Mouse (Mus musculus): ENCODE measurements at regions not wholly inside any gene's neighbourhood (a gene's known extent, or its start where the extent isn't known, plus 50 kb on each side); places are given as distances from the start of the nearest gene placed in this dataset.

DNA sequence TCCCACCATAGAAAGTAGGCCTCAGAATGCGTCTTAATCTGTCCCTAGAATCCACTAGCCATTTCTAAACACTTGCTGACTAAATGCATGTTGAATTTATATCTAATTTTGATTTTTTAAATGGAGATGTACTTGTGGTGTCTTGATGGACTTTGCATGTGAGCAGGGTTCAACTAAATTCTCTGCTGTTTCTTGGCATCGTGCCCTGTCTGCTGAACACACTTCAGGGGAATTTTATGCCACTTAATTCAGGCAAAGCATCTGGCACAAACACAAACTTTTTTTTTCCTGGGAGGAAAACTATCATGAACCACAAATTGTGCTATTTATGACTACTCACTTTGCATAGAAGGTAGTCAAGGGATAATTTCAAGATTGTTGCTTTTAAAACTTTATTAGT lies 87.7 kb downstream of the Stc2 start:
- Histone ChIP-seq H3K4me3 (no peak overlapping the region), H3K27ac (no peak overlapping the region)
- TF ChIP-seq CTCF (IDR thresholded peaks at IDR 0.05): no peak
- no peak for DNase-seq
- intact Hi-C loops (cut with DNase I): no loop called here

DNA sequence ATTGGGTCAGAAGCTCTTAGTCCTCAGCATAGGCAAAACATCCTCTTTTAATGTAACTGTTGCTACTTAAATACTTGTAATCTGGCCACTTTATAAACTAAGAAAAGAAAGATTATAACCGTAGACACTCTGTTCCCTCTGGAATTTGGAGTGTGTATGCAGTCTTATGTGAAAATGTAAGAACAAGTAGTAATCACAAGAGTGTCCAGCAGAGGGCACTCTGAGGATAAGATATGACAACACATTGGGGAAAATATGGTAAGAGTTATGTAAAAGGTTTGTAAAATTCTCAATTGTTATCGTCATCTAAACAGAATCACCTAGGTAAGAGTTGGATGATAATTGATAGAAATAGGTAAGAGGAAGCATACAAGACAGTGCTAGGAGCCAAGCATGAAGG lies 66.2 kb upstream of the Gm17332 start:
- DNase-seq: peak; percentile 38
- Histone ChIP-seq H3K4me3 (no peak overlapping the region), H3K27ac (no peak overlapping the region)
- intact Hi-C loops (cut with DNase I): loop anchor here (1.0 to 10.0 kb wide), 3 partner anchors 126 to 390 kb away; partner anchors contain the start of gene Stc2
- peak; percentile 77 for TF ChIP-seq CTCF (IDR thresholded peaks at IDR 0.05)

Data from gastrocnemius, adult 2 months (tissue).